Mouse (Mus musculus) liver, embryonic 16.5 days (tissue): Measurements from ENCODE around the gene Prom2. TPM values are rescaled to one million over a fixed set of nuclear protein-coding genes. Genes with fewer than 3 reads are reported as not detected.

Experiments
- ATAC-seq: fragments of 200-750 bp; cut with Nextera tagmentation; 2 replicates; pipeline ENCODE4 v1.8.0; 2017; ENCODE audit warnings: low read depth, mild to moderate bottlenecking, moderate number of reproducible peaks, moderate library complexity
- H3K27ac ChIP-seq: fragments of 300-500 bp; sonication (generic); 2 replicates; pipeline ENCODE4 v1.5.1; 2014; ENCODE audit warnings: mild to moderate bottlenecking, low read length
- H3K27me3 ChIP-seq: fragments of 300-500 bp; sonication (generic); 2 replicates; pipeline ENCODE4 v1.6.1; 2014; ENCODE audit warnings: low read depth, low read length, mixed read lengths; ENCODE audit not compliant: control insufficient read depth, insufficient read depth
- H3K36me3 ChIP-seq: fragments of 300-500 bp; sonication (generic); 2 replicates; pipeline ENCODE4 v1.6.1; 2014; ENCODE audit warnings: mild to moderate bottlenecking; ENCODE audit not compliant: control insufficient read depth, insufficient read depth
- H3K4me1 ChIP-seq: fragments of 300-500 bp; sonication (generic); 2 replicates; pipeline ENCODE4 v1.6.1; 2014; ENCODE audit warnings: low read depth, low read length, mixed read lengths; ENCODE audit not compliant: control insufficient read depth
- H3K4me2 ChIP-seq: fragments of 300-500 bp; sonication (generic); 2 replicates; pipeline ENCODE4 v1.6.1; 2014; ENCODE audit warnings: low read depth, low read length, mixed read lengths
- H3K4me3 ChIP-seq: fragments of 300-500 bp; sonication (generic); 2 replicates; pipeline ENCODE4 v1.5.1; 2014; ENCODE audit warnings: low read depth, mild to moderate bottlenecking, low read length
- H3K9ac ChIP-seq: fragments of 300-500 bp; sonication (generic); 2 replicates; pipeline ENCODE4 v1.6.1; 2014; ENCODE audit warnings: low read depth, low read length
- H3K9me3 ChIP-seq: fragments of 300-500 bp; sonication (generic); replicated peaks from 2 replicates; pipeline ENCODE4 v1.6.1; 2016; ENCODE audit warnings: low read length; ENCODE audit not compliant: control insufficient read depth
- WGBS: fragments of 180-500 bp; shearing (Covaris S2); extraction: QIAGEN DNeasy Blood & Tissue Kit; methylation state at CpG from one replicate; pipeline ENCODE4 v1.1.7; 2014; ENCODE audit not compliant: insufficient replicate concordance; 5-methylcytosine and 5-hydroxymethylcytosine counted together
- polyA plus RNA-seq: library from polyadenylated mRNA; unstranded; fragments of >200 nt; fragmentation: Nextera tagmentation; extraction: Ambion mirVana; gene quantifications from 2 replicates; pipeline ENCODE4 v1.2.1, GENCODE M21; 2015

Prom2 gene
- polyA plus RNA-seq, 1 experiment from 2014 or later = 0.05 TPM

DNA sequence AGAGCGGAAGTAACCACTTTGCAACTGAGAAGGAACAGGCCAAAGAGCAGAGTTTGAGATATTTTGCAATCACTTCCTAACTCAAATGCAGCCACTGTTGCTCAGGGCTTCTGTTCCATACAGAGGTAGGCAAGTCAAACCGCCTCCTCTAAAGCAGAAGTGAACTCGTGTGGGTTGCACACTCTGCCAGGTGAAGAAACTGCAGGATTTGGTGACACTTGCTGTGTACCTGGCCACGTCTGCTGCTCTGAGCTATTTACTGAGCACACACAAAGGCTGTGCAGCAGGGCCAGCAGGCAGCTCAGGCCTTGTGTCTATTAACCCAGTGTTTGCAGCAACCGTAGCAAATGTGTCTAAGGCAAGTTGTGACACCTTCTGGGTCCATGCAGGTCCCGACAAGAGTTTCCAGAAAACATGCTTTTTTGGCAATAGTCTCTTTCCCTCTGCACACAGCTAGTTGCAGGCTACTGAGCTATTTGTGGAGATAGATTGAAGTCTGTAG lies 35.1 kb downstream of the Prom2 start:
- H3K4me1 ChIP-seq = peaks cover 9% of the 10 kb centered on the region
- no peak overlapping the region for H3K4me3 ChIP-seq
- 43% methylated on average over 6 of the region's 6 CpGs for WGBS
- 0 out of 2 replicates have a peak overlapping the region, but pooled peaks have one; percentile 47 for H3K27ac ChIP-seq
- no peaks in the 10 kb centered on the region for H3K9me3 ChIP-seq
- ATAC-seq = peak; percentile 50
- no peak overlapping the region for H3K4me2 ChIP-seq
- no peaks in the 10 kb centered on the region for H3K36me3 ChIP-seq
- no peaks in the 10 kb centered on the region for H3K27me3 ChIP-seq
- no peak overlapping the region for H3K9ac ChIP-seq

DNA sequence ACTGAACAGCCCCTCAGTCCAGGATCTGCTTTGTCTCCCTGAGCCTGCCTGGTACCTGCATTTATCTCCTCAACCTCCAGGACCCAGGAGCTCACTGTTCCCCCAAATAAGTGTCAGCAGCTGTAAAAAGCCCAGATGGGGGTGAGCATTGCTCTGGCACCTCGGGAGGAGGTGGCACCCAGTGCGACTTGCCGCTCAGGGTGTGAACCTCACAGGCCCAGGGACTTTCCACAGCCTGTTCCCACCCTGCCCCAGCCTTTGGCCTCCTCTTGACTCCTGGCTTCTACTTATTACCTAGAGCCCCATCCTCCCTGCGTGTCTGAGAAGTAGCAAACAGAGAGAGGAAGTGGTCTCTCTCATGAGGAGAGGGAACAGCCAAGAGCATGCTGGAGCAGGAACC lies 36.1 kb downstream of the Prom2 start:
- Histone ChIP-seq H3K9ac (no peak overlapping the region), H3K9me3 (no peaks in the 10 kb centered on the region), H3K27ac (0 out of 2 replicates have a peak overlapping the region, but pooled peaks have one; percentile 9), H3K4me2 (no peak overlapping the region), H3K36me3 (no peaks in the 10 kb centered on the region), H3K27me3 (no peaks in the 10 kb centered on the region), H3K4me1 (peaks cover 9% of the 10 kb centered on the region), H3K4me3 (no peak overlapping the region)
- 29% methylated on average over 4 of the region's 4 CpGs for WGBS
- ATAC-seq = no peak

DNA sequence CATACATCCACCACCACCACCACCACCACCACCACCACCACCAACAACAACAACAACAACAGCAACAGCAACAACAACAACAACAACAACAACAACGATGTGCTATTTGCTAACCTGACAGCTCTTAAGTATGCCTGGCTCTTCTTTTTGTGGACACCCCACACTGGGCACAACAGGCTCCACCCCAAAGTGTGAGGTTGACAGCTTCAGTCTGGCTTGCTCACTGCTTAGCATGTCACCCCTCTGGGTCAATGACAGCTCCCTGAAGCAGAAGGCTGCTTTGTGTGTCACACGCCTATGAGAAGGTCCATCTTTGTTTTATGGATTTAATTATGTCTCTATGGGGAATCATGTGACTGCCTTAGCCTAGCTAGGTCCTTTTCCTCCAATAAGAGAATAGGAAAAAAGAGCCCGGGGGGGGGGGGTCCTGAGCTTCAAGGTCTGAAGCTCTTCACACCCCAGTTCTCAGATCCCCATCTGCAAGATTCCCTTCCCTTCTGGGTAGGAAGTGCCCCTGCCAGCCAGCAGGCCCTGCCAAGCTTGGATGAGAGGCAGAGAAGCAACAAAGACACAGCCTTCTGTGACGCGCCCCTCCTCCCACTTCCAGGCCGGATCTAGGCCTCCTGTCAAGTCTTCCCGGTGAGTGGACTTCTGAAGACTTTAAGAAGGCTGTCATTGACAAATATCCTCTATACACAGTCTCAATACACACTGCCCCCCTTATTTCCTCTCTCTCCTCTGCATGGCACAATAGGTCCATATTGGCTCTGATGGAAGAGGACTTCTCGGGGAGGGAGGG lies 37.3 kb downstream of the Prom2 start:
- Histone ChIP-seq H3K27ac (no peak overlapping the region), H3K9me3 (no peaks in the 10 kb centered on the region), H3K4me2 (no peak overlapping the region), H3K36me3 (no peaks in the 10 kb centered on the region), H3K9ac (no peak overlapping the region), H3K4me3 (no peak overlapping the region), H3K4me1 (peaks cover 9% of the 10 kb centered on the region), H3K27me3 (no peaks in the 10 kb centered on the region)
- WGBS = 55% methylated on average over 8 of the region's 8 CpGs
- no peak for ATAC-seq

DNA sequence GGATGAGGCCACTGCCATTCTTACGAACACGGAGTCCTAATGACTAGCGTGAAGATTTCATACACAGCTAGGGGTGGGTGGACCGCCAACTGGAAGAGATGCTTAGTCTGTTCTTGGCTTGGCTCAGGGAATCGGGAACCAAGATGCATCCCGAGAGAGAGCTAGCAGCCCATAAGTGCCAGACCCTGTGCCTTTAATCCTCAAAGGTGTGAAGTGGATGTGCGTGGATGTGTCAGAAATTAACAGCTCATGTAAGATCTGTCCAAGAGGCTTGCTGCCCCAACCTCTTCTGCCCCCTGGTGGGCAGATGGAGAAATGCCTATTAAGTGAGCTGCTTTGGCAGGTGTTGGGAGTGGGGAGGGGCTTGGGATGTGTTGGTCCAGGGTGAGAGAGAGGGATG lies 40.2 kb downstream of the Prom2 start:
- no peak for ATAC-seq
- no peak overlapping the region for H3K4me3 ChIP-seq
- no peaks in the 10 kb centered on the region for H3K27me3 ChIP-seq
- no peaks in the 10 kb centered on the region for H3K36me3 ChIP-seq
- H3K4me1 ChIP-seq = peaks cover 3% of the 10 kb centered on the region; the same call in 1 of the 2 replicates
- H3K27ac ChIP-seq = no peak overlapping the region
- H3K9ac ChIP-seq = no peak overlapping the region
- no peak overlapping the region for H3K4me2 ChIP-seq
- 49% methylated on average over 7 of the region's 7 CpGs for WGBS
- no peaks in the 10 kb centered on the region for H3K9me3 ChIP-seq

DNA sequence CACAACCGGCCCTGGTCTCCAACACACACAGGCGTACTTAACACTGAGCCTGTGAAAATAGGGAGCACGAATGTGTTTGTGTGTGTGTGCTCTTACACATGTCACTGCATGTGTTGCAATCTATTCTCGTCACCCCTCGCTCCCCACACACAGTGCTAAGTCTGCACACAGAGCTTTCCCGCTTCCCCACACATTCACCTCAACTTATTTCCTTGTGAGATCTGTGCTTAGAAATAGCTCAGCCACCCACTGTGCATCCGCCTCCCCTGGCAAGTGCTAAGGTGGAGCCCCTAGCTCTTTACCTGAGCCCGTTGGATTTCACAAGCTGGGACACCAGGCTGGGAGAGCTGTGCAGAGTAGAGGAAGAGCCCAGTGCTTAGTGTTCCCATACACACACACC lies 42.5 kb downstream of the Prom2 start:
- 49% methylated on average over 8 of the region's 8 CpGs for WGBS

DNA sequence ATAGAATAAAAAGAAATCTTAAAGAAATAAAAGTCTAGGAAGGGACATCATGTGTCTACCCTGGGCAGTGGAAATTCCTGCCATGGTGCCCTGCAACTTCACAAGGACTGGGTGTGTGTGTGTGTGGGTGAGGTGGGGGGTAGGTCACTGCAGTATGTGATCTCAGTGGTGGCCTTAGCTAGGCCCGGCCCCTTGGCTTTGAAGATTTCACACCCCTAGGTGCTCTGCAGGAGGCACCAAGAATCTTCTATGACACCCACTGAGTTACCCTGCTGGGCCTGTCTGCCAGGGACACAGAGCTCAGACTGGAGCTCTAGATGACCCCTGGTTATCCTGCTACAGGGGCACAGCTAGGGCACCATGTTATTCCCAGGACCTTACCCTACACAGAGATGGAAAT lies 44.9 kb downstream of the Prom2 start:
- H3K27ac ChIP-seq = no peak overlapping the region
- WGBS = 56% methylated on average over 1 of the region's 1 CpGs
- H3K36me3 ChIP-seq = no peaks in the 10 kb centered on the region
- no peaks in the 10 kb centered on the region for H3K27me3 ChIP-seq
- no peak overlapping the region for H3K4me2 ChIP-seq
- no peaks in the 10 kb centered on the region for H3K9me3 ChIP-seq
- H3K4me1 ChIP-seq = no peaks in the 10 kb centered on the region
- no peak overlapping the region for H3K4me3 ChIP-seq
- no peak for ATAC-seq
- no peak overlapping the region for H3K9ac ChIP-seq

More for the DNA sequence above, 42.5 kb downstream of the Prom2 start:
- no peak for ATAC-seq
- Histone ChIP-seq H3K4me1 (no peaks in the 10 kb centered on the region), H3K9ac (no peak overlapping the region), H3K4me3 (no peak overlapping the region), H3K9me3 (no peaks in the 10 kb centered on the region), H3K27ac (no peak overlapping the region), H3K36me3 (no peaks in the 10 kb centered on the region), H3K27me3 (no peaks in the 10 kb centered on the region), H3K4me2 (no peak overlapping the region)

DNA sequence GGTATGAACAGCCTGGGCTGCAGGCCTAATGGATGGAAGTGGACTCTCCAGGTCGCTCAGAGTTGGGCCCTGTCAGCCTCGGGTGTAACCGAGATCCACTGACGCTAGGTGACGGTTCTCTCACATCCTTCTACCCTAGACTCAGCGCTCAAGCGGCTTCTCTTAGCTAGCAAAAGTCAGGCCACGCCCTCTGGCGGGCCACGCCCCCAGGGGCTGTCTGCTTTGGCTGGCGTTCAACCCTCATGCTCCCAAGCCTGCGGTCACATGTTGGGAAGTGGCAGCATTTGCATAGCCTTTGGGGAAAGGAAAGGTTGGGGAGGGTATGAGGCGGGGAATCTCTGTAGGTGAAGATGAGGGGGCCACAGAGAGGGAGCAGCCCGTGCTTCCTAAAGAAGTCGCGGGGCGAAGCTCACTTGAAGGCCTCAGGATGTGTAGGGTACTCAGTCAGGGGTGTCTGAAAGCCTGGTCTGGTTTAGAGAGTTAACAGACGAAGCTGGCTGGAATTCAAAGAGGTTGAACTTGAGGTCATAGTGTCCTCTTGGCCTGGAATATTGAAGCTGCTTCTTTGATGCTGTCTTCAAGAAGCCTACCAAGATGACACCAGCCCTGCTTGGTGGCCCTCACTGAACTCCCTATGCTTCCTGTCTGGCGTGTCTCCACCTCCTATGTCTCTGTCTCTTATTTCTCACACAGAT lies 56.6 kb downstream of the Prom2 start:
- Histone ChIP-seq H3K9me3 (no peaks in the 10 kb centered on the region), H3K27me3 (peaks cover 55% of the 10 kb centered on the region), H3K36me3 (no peaks in the 10 kb centered on the region), H3K9ac (no peak overlapping the region), H3K4me2 (0 out of 2 replicates have a peak overlapping the region, but pooled peaks have one; percentile 17), H3K4me3 (no peak overlapping the region), H3K4me1 (peaks cover 2% of the 10 kb centered on the region), H3K27ac (no peak overlapping the region)
- 12% methylated on average over 19 of the region's 19 CpGs for WGBS
- ATAC-seq = peak; percentile 51; the same call in 1 of the 2 replicates

DNA sequence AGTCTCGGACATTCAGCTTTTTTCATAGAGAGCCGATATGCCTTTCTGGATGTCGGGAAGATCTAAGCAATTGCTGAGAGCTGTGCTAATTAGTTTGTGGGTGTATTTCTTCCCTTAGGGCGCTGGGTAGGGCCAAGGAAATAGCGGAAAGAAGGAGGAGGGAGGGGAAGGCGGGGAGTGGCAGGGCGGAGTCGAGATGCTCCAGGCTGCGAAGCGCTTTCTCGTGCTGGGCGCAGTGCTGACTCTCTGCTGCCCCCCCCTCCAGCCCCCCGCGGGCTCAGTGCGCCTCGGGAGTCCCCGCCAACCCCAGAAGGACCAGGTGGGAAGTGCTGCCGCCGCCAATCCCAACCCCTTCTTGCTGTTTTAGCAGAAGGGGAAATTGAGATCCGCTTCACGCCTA lies 58.3 kb downstream of the Prom2 start:
- Histone ChIP-seq H3K27me3 (peaks cover 59% of the 10 kb centered on the region), H3K27ac (no peak overlapping the region), H3K4me3 (peak overlapping the region; percentile 41), H3K36me3 (no peaks in the 10 kb centered on the region), H3K4me2 (peak overlapping the region; percentile 57), H3K9me3 (no peaks in the 10 kb centered on the region), H3K9ac (no peak overlapping the region), H3K4me1 (peaks cover 2% of the 10 kb centered on the region)
- ATAC-seq = no peak
- under 1% methylated on average over 15 of the region's 21 CpGs for WGBS

DNA sequence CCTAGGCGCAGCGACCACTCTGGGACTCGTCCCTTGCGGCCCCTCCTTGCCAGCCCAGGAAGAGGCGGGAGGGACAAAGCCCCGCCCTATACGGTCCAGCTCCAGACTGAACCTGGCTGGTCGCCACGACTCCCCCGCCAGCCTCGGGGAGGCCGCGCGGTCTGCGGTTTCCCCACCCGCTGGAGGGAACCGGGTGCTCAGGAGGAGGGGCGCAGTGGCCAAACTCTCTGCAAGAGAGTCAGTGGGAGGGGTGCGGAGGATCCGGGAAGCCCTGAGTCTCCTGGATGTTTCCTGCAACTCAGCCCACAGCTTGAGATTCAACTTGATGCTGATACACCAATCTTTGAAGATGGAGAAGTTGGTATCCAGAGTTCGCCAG lies 58.7 kb downstream of the Prom2 start:
- under 1% methylated on average over 21 of the region's 21 CpGs for WGBS

More for the DNA sequence above, 58.7 kb downstream of the Prom2 start:
- Histone ChIP-seq H3K9me3 (no peaks in the 10 kb centered on the region), H3K4me3 (peak overlapping the region; percentile 41), H3K27ac (no peak overlapping the region), H3K4me2 (peak overlapping the region; percentile 57), H3K9ac (no peak overlapping the region), H3K36me3 (no peaks in the 10 kb centered on the region), H3K27me3 (peaks cover 59% of the 10 kb centered on the region), H3K4me1 (peaks cover 2% of the 10 kb centered on the region)
- peak; percentile 44 for ATAC-seq
